Mouse (Mus musculus) 3134 (cell line): ENCODE measurements at regions not wholly inside any gene's neighbourhood (a gene's known extent, or its start where the extent isn't known, plus 50 kb on each side); places are given as distances from the start of the nearest gene placed in this dataset.
A peak's percentile ranks its signal among the peaks of the same experiment; 100 is the strongest.

Experiments used
- DNase-seq: peaks from one replicate; pipeline ENCODE4 v3.0.0-alpha.2; 2011; ENCODE audit warnings: low spot score; ENCODE audit not compliant: insufficient read length; ENCODE audit errors: extremely low read depth

DNA sequence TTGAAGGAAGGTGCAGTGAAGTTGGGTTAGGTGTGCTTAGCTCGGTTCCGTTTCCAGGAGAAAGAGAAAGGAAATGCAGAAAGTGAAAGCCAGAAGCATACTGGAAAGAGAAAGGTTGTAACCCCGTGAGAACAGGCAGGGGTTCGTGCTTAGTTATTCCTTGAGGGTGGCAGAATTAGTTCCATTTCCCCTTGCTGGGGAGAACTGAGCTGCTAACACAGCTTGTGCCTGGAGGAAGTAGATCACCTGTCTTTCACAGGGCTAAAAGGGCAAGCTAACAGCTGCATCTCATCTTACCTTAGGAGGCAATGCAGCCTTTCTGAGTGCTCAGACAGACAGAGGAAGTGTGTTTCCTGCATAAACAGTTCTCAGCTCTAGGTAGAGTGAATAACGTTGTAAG is 184.3 kb upstream of the Nampt start:
- no peak for DNase-seq

DNA sequence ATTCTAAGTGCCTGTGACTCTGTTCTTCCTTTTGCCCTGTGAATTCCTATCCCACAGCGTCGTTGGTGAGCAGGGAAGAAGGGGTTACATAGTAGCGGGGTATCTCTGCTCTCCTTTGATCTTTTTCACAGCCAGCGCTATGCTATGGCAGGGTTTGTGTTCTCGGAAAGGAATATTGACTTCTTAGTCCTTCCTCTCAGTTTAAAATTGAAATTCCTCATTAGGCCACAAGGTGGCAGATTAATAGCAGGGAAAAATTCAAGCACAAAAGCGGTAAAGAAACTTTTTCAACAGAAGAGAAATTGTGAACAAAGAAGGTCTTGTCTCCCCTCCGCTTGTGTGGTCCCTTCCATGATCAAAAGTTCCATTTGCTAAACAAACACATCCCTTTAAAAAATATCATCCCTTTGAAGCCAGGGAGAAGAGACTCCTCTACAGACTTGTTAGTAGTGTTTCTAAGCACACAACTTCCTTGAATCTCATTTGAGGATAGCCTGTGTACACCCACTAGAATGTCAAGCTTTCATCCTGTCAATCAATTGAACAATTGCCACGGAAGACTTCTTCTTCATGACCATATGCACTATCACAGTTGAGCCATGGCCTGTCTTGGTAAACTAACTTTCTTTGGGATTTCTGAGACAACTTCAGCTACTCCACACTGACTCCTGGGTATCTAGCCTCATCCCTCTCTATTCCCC is 181.8 kb upstream of the Nampt start:
- peak; percentile 16 for DNase-seq

DNA sequence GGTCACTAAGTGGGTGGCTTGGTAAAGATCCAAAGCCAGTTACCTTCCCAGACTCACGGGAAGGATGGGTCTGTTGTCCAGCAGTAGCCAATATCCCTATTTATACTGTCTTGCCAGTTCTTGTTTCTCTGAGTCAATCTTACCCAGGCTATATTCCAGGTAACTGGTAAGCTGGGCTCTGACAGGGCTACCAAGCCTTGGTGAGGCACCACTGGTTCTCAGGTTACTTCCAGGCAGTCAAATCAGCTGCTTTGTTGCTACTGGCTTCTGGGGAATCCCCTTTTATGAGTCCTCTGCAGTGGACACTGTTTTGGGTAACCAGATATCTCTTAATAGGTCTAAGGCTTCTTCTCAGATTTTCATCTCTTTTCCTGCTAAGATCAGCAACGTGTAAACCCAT is 178.8 kb upstream of the Nampt start:
- no peak for DNase-seq

DNA sequence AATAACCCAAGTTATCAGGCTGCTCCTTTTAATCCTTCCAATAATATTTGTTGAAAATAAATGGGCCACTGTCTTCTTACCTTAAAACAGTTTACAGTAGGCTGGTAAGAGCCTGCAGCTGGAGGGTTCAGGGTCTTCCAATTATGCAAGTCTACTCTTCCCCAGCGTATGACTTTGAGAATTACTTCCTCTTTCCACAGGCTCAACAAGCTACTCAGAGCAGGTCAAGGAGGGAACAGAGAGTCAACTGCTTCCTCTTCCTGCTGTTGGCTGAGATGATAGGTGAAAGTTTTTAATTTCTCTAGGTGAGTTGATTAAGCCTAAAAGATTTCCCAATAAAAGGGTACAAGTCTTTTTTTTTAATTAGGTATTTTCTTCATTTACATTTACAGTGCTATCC is 176.9 kb upstream of the Nampt start:
- DNase-seq = no peak

DNA sequence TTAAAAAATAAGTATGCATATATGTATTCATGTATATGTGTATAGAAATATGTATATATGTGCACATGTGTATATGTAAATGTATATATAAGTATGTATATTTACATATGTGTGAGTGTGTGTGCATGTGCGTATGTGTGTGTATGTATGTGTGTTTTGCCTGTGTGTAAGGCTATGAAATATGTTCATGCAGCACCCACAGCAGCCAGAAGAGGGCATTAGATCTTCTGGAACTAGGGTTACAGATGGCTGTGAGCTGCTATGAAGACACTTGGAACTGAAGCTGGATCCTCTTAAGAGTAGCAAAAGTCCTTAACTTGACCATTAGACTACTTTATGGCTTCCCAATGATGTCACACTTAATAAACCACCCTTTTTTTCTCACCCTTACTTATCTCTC is 166.2 kb upstream of the Nampt start:
- no peak for DNase-seq

DNA sequence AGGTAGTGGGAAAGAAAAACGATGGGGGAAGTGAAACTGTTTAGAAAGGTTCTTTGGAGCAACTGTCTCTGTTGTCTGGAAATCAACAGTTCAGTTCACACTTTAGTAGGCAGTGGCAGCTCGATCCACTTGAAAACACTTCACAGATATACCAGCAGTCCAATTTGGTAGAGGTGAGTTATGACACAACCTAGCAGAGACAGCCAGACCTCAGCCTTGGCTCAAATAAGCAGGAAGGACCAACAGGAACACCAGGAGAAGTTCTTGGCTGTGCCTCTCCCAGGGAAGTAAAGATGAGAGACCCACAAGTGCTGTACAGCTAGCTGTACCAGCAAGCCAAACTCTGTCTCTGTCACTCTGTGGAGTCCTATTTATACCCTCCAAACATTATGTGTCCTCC is 163.2 kb upstream of the Nampt start:
- DNase-seq = no peak

DNA sequence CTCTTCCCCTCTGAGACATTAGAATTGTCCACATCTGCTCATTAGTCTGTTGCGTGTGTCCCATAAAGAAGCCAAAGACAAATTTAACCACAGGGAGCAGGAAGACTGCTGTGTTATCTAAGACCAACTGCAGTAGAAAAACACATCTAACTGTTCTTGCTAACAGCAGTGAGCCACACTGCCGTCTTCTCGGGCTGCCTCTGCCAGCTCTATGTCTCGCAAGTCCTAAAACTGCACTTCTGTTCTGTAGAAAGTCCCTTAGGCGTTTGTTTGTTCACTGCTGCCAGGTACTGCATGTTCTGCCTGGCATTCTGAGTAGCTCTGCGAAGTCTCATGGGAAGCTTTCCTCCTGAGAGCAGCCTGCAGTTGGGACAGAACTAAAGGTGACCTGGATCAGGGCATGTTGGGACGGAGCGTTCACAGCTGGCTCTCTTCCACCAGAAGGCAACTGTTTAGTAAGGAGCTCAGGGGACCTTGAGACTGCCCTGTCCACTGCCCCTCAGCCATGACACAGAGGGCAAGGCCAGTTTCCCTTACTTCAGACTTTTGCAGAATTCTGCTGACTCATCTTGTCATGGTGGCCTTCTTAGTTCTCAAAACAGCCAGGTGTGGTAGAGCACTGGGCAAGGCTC is 157.4 kb upstream of the Nampt start:
- DNase-seq = no peak

DNA sequence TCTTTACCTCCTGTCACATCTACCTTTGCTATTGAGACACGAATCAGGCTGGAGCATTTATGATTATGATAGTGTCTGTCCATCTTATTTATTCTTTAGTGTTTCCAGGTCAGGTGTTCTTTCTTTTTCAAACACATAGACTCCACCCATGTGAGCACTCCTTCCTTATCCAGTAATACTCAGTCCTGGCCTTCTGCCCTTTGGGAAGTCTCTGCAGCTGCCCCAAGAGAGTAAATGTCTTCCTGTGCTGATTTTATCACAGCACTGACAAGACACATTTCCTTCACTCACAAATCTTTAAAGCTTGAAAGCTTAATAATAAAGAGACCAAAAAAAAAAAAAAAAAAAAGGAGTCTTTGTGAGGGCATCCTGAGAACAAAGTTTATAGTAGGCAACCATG is 153.3 kb upstream of the Nampt start:
- DNase-seq = no peak

DNA sequence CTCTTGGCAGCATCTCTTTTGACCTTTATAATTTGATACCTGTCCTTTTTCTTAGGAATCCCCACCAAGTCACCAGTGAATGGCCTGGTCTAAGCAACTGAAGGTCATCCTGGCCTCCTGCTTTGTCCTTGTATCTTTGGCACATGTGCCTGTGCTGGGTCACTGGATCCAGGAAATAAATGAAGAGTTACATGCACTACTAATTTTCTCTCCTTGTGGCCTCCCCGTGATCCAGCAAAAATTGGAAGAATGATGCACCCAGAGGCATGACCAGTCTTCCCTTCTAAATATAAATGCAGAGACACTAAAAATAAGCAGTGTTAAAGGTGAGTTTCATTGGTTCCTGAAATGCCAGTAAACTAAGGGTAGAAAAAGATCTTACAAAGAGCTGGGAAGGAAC is 141.4 kb upstream of the Nampt start:
- no peak for DNase-seq

DNA sequence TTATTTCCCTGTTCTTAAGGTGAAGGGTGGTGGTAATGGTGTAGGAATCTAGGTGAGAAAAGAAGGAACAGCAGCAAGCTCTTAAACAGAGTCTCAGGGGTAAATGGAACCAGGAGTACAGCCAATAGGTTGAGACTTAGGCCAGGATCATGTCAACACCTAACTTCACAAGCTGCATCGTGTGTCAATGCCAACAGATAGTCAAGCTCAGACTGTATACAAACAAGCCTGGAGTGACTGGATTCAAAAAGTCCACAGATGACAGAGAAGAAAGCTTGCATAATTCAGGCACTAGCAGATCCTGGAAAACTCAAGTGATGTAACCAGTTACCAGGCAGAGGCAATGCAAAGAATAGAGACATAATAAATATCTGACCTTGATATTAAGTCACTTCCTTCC is 140.6 kb upstream of the Nampt start:
- DNase-seq = no peak

DNA sequence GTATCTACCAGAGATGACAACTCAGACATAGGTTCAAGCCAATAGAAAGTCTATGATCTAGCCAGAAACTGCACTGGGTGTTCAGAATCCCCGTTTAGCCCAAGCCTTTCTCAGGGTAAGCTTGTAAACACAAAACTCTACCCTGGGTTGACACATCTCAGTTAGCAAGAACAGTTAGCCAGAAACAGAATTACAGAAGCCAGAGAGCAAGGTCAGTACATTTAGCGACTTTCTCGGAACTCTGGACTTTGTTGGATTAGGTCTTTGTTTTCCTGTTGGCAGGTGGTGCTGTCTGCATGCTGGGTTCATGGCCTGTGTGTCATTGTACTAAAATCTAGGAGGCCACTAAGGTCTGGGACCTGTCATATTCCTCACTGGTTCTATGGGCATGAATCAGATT is 137.4 kb upstream of the Nampt start:
- no peak for DNase-seq

DNA sequence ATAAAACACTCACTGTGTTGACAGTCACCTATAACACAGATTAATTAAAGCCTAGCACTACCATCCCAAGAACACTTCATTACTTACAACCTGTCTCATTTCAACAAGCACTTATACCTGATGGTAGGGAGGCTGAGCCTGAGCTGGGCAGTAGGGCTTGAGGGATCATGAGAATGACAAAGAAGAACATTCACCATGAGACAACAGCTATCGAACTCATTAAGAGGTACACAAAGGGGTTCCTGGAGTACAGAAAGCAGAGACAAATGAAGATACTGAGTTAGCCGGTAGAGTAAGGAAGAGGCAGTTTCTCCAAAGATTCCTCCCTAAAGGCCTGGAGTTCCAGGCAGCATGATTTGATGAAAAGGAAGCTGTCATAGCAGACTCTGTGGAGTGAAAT is 136.0 kb upstream of the Nampt start:
- DNase-seq = no peak

DNA sequence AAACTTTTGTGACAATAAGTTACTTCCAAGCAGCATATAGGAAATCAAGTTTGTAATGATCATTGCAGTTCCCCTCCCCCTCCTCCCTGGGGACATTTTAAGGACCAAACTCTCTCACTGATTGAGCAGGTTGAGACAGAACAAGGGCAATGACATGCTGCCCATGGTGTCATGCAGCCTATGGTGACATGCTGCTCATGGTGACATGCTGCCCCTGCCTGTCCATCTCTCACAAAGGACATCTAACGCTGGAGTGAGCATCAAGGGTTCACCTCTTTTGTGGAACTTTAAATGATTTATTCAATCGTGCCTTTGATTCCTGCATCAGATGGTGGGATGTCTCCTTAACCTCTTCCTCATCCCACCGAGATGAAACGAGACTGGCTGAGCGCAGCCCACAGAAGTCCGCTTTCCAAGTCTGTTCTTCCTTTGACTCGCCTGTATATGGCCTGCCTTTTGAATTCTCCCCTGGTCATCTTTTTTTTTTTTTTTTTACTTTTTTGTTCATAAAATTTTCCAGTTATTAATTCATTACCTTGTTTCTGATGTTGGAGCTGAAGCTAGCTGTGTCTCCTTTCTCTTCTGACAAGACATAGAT is 133.5 kb upstream of the Nampt start:
- DNase-seq = no peak

DNA sequence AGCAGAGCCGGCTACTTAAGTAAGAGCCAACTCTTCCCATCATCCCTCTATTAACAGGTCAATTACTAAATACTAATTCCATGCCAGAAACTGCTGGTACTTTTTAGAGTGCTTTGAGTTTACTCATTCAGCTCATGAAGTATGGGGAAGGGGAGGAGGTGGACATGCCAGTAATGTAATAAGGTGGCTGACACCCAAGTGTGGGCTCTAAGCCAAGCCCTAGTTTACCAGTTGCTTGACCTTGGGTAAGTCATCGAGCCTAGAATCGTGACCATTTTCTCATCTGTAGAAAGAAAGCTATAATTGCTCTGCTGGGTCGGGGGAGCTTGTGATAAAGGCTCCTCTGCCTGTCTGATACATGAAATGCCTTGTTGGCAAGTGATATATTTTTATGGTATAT is 130.0 kb upstream of the Nampt start:
- DNase-seq = no peak

DNA sequence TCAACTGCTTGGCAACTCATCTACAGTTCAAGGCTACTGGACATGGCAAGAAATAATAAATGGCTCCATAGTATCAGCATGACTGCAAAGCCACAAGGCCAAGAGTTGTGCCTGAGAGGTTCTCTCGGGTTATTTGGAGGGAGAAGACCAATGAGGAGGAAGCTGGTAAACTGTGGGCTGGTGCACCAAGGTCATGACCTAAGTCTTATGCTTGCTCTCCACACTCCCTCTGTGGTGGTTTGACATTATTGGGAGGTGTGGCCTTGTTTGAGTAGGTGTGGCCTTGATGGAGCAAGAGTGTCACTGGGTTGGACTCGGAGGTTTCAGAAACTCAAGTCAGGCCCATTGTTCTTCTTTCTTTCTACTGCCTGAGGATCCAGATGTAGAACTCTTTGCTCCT is 129.2 kb upstream of the Nampt start:
- no peak for DNase-seq

DNA sequence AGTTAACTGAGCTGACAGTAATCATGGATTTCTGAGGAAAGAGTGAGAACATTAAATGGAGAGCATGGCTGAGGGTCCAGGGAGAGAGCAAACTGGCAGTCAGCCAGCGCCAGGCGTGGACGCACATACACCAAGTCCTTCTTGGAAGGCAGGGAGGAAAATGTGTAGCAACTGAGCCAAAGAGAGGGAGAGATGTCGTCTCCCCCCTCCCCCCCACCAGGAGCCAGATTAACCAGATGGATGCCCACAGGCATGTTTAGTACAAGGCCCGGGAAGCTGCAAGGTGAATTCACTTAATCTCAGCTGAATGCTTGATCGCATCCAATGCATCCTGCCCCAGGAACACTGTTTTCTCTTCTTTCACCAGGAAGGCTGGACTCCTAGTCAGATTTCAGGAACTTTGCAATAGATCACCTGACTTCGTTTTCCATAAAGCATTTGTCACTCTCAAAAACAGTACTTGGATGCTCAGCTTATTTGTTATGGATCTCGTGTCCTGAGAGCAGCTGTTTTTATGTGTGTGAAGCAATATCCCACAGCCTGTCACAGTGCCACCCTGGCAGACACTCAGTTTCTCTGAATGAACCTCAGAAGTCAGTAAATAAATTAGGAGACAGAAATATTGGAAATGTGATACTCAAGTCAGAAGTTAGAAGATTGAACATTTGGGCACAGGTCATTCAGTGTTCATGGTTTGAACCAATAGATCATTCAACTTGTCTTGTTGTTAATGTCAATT is 127.1 kb upstream of the Nampt start:
- no peak for DNase-seq

DNA sequence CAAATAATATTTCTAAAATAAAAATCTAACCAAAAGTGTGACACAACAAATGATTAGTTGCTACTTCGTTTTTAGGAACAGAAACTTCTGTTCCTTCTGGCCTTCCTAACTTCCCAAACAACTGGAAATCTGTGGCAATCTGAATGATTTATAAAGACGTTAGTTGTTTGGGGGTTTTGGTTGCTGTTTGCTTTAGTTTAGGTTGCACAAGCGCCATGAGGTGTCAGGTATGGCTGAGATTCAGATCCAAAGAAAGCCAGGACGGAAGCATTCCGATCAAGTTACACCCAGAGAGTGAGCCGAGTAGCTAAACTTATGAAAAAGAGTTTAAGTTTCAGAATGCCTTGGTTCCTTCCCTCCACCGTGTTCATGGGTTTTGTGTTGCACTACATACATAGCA is 126.4 kb upstream of the Nampt start:
- DNase-seq = no peak

DNA sequence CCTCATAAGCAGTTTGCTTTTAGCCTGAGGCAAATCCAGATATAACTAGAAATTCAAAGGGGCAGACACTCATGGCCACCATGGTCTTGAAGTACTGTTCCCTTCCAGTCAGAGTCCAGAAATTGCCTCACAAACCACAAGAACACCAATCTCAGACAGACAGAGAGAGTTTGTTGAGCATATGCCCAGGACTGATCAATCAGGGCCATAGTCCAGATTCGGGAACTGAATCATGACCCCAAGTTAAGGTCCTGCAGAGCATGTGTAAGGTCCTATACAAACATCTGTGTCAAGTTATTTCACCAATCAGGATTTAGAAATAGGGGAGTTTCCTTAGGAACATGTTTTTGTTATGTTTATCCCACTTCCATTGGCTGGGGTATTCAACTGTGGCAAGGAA is 125.7 kb upstream of the Nampt start:
- DNase-seq = no peak

DNA sequence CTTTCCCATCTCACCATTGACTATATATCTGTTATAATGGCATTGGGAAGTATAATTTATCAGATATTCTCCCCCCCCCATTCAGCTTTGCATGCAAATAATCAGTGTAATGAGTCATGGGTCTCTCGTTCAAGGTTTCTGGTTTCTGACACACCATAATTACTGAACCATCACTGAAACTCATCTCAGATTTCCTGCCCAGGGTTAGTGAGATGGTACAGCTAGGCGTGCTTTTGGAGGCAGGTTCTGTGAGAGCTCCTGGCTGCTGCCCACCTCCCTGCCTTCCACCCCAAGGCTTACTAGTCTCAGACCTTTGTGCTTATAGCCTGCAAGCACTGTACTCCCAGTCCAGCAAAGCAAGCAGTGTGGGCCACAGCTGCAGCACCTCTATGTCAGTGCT is 122.5 kb upstream of the Nampt start:
- DNase-seq = no peak

DNA sequence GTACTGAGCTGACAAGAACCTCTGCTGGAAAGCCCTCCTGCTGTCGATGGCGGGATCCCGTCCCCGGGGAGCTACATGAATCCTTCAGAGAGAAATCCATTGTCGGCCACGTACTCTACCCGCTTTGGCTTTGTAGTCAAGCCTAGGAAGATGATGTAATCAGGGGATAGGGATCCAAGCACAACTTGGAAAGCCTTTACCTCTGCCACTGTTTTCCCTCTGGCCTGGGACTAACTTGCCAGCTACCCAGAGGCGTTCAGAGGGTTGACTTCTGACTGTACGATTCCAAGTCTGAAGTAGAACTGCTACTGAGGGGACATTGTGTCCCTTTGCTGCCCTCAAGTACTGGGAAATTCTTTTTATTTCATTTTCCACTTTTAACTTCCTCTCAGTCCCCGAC is 110.2 kb upstream of the Nampt start:
- DNase-seq = no peak

DNA sequence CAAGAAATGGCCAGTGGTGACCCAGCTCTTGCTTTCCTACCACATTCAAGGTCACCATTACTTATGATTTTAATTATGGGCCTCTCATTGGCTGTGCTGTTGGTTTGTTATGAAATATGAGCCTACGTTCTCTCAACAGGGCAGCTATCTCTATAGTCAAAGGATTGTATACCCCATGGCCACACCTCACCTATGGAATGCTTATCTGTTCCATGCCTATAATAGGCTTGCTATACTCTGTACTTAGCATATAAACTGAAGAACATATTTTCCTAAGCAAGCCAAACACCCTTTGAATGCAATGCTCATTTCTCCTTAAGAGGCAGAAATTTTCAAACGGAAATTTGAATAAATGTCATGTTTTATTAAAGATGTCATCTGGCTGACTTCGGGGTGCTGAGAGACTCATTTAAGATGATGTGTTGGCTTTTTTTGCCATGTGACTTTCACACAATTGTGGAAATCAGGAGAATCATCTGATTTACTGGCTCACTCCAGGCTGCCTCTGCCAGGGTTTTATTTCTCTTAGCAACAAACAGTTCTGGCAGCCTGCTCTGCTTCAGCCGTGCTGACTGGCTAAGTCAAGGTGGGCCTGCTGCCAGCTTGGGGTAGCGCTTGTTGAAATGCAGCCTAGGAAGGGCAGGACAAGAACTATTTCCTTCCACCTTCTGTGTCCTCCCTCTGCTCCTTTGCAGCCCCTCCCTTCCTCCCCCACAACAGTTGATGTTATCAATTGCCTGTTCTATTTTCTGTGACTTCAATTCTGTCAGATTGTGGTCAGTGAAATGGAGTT is 102.0 kb upstream of the Nampt start:
- no peak for DNase-seq
